Mouse (Mus musculus) erythroblast, embryonic 14.5 days (primary cell): ENCODE data around the gene Sapcd1. TPM values are rescaled to one million over a fixed set of nuclear protein-coding genes. Genes with fewer than 3 reads are reported as not detected.

Experiments
- H3K27me3 ChIP-seq: 2 replicates; pipeline ENCODE4 v1.6.1; 2012; ENCODE audit warnings: inconsistent platforms; ENCODE audit not compliant: control insufficient read depth
- H3K36me3 ChIP-seq: 2 replicates; pipeline ENCODE4 v1.6.1; 2012; ENCODE audit warnings: mild to moderate bottlenecking, inconsistent platforms; ENCODE audit not compliant: control insufficient read depth
- H3K4me1 ChIP-seq: 2 replicates; pipeline ENCODE4 v1.6.1; 2012; ENCODE audit warnings: inconsistent platforms; ENCODE audit not compliant: control insufficient read depth
- H3K4me3 ChIP-seq: replicated peaks from 2 replicates; pipeline ENCODE3; 2012; ENCODE audit warnings: moderate library complexity, mild to moderate bottlenecking, inconsistent platforms
- H3K9me3 ChIP-seq: 2 replicates; pipeline ENCODE4 v1.6.1; 2012; ENCODE audit warnings: low read length, inconsistent platforms, mixed read lengths; ENCODE audit not compliant: control insufficient read depth
- GATA1 ChIP-seq: IDR thresholded peaks from 2 replicates; pipeline ENCODE4 v1.6.1; 2012; ENCODE audit warnings: low read length, inconsistent platforms, mixed read lengths
- TAL1 ChIP-seq: IDR thresholded peaks from 3 replicates; pipeline ENCODE4 v1.6.1; 2012; ENCODE audit warnings: low read length, inconsistent platforms, mixed read lengths
- polyA plus RNA-seq: library from polyadenylated mRNA; stranded (reverse); fragments of >175 nt; gene quantifications from 2 replicates; pipeline ENCODE4 v1.2.3, GENCODE M21; 2012

The Sapcd1 gene
- polyA plus RNA-seq, 1 experiment, result 0.87 TPM

DNA sequence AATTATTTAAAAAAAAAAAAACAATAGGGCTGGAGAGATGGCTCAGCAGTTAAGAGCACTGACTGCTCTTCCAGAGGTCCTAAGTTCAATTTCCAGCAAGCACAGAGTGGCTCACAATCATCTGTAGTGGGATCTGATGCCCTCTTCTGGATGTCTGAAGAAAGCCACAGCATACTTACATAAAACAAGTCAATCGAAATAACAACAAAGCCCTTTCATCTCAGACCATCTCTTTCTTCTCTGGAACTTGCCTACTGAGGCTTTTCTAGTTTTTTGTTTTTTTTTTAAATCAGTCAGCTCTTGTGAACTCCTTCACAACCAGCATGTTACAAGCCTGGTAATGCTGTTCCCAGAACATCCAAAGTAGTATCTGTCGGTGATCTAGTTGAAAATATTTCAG is 47.2 kb downstream of the Sapcd1 start:
- TF ChIP-seq TAL1 (no peak), GATA1 (no peak)
- Histone ChIP-seq H3K36me3 (peaks cover 22% of the 10 kb centered on the region), H3K4me3 (peak overlapping the region; percentile 98)

DNA sequence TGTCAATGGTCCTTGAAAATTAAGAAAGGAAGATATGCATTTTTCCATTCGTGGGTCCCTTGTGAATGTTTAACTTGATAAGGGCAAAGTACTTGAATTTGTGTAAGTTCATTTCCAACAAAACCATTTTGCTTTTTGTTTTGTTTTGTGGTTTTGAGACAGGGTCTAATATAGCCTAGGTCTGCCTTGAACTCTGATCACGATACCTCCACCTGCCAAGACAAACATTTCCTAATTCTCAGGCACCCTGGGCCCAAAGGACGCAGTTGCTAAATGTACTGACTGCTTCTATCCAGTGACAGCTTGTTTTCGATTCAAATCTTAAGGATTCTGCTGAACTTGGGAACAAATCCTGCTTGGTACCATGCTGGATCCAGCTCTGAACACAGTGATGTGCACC is 48.2 kb downstream of the Sapcd1 start:
- Histone ChIP-seq H3K4me3 (no peak overlapping the region), H3K9me3 (peaks cover 4% of the 10 kb centered on the region; the same call in 1 of the 2 replicates), H3K4me1 (peaks cover 28% of the 10 kb centered on the region), H3K36me3 (peaks cover 12% of the 10 kb centered on the region), H3K27me3 (no peaks in the 10 kb centered on the region)
- no peak for TF ChIP-seq GATA1
- no peak for TF ChIP-seq TAL1

More for the DNA sequence above, 47.2 kb downstream of the Sapcd1 start:
- Histone ChIP-seq H3K27me3 (no peaks in the 10 kb centered on the region), H3K9me3 (peaks cover 4% of the 10 kb centered on the region; the same call in 1 of the 2 replicates), H3K4me1 (peaks cover 34% of the 10 kb centered on the region)

- no peak overlapping the region for H3K4me3 ChIP-seq
- H3K27me3 ChIP-seq, result peaks cover 8% of the 10 kb centered on the region
- TF ChIP-seq TAL1 (no peak), GATA1 (no peak)
- peaks cover 22% of the 10 kb centered on the region for H3K4me1 ChIP-seq
- H3K36me3 ChIP-seq, result peaks cover 6% of the 10 kb centered on the region
- peaks cover 4% of the 10 kb centered on the region; the same call in 1 of the 2 replicates for H3K9me3 ChIP-seq
Measured at GRCm38 (mm10) chr17:34978239-34978638, 49.6 kb downstream of the Sapcd1 start.

GRCm38 (mm10) chr17:34977000-34977399 is 50.8 kb downstream of the Sapcd1 start:
- peaks cover 19% of the 10 kb centered on the region for H3K27me3 ChIP-seq
- H3K4me3 ChIP-seq, result no peak overlapping the region
- peaks cover 6% of the 10 kb centered on the region for H3K36me3 ChIP-seq
- H3K4me1 ChIP-seq, result peaks cover 19% of the 10 kb centered on the region
- H3K9me3 ChIP-seq, result peaks cover 4% of the 10 kb centered on the region; the same call in 1 of the 2 replicates
- TF ChIP-seq TAL1 (no peak), GATA1 (no peak)

Other genes starting within 250 kb of the Sapcd1 start
- gene Cyp21a1, start 223.5 kb downstream of the Sapcd1 start, polyA plus RNA-seq, result not detected in 2 replicates
- 6.3 and 6.7 TPM in 2 replicates for gene Stk19, start 191.1 kb downstream of the Sapcd1 start, polyA plus RNA-seq
- 15.3 and 22.0 TPM in 2 replicates for gene Dxo, start 191.0 kb downstream of the Sapcd1 start, polyA plus RNA-seq
- gene Skiv2l, start 177.8 kb downstream of the Sapcd1 start, polyA plus RNA-seq, result 6.7 and 8.9 TPM in 2 replicates
- 30.9 and 32.9 TPM in 2 replicates for gene Nelfe, start 177.6 kb downstream of the Sapcd1 start, polyA plus RNA-seq
- gene Cfb, start 165.5 kb downstream of the Sapcd1 start, polyA plus RNA-seq, result 0.11 TPM in 1 of 2 replicates, not detected in the other
- 0.24 and 0.25 TPM in 2 replicates for gene Zbtb12, start 148.5 kb downstream of the Sapcd1 start, polyA plus RNA-seq
- gene Gm20547, start 146.0 kb downstream of the Sapcd1 start, polyA plus RNA-seq, result not detected in 2 replicates
- gene C2, start 129.8 kb downstream of the Sapcd1 start, polyA plus RNA-seq, result 0.13 and 0.17 TPM in 2 replicates
- 6.2 and 6.4 TPM in 2 replicates for gene Ehmt2, start 129.5 kb downstream of the Sapcd1 start, polyA plus RNA-seq
- gene Slc44a4, start 113.5 kb downstream of the Sapcd1 start, polyA plus RNA-seq, result not detected in 2 replicates
- gene Neu1, start 96.8 kb downstream of the Sapcd1 start, polyA plus RNA-seq, result 0.31 and 0.38 TPM in 2 replicates
- 408 and 454 TPM in 2 replicates for gene Hspa1b, start 68.8 kb downstream of the Sapcd1 start, polyA plus RNA-seq
- gene Gm20481, start 58.1 kb downstream of the Sapcd1 start, polyA plus RNA-seq, result not detected in 2 replicates
- gene Hspa1a, start 55.9 kb downstream of the Sapcd1 start, polyA plus RNA-seq, result 195 and 214 TPM in 2 replicates
- gene Hspa1l, start 55.3 kb downstream of the Sapcd1 start, polyA plus RNA-seq, result 0.04 TPM in 1 of 2 replicates, not detected in the other
- gene Lsm2, start 46.2 kb downstream of the Sapcd1 start, polyA plus RNA-seq, result 15.9 and 21.4 TPM in 2 replicates
- 41.7 and 44.9 TPM in 2 replicates for gene Vars, start 27.0 kb downstream of the Sapcd1 start, polyA plus RNA-seq
- 0.01 TPM in 2 replicates for gene Vwa7, start 11.4 kb downstream of the Sapcd1 start, polyA plus RNA-seq
- 0.90 and 1.3 TPM in 2 replicates for gene Msh5, start 18.7 kb upstream of the Sapcd1 start, polyA plus RNA-seq
- 5.1 and 6.0 TPM in 2 replicates for gene Clic1, start 21.9 kb upstream of the Sapcd1 start, polyA plus RNA-seq
- gene Ddah2, start 31.0 kb upstream of the Sapcd1 start, polyA plus RNA-seq, result 0.78 and 0.92 TPM in 2 replicates
- gene Ly6g6c, start 37.4 kb upstream of the Sapcd1 start, polyA plus RNA-seq, result not detected in 2 replicates
- 0.05 TPM in 1 of 2 replicates, not detected in the other for gene Mpig6b, start 38.2 kb upstream of the Sapcd1 start, polyA plus RNA-seq
- gene Ly6g6e, start 48.9 kb upstream of the Sapcd1 start, polyA plus RNA-seq, result not detected in 2 replicates
- not detected in 2 replicates for gene Ly6g6d, start 50.0 kb upstream of the Sapcd1 start, polyA plus RNA-seq
- 0.07 and 0.08 TPM in 2 replicates for gene Ly6g6f, start 57.6 kb upstream of the Sapcd1 start, polyA plus RNA-seq
- 10.1 and 10.3 TPM in 2 replicates for gene Abhd16a, start 61.2 kb upstream of the Sapcd1 start, polyA plus RNA-seq
- gene Ly6g5c, start 80.3 kb upstream of the Sapcd1 start, polyA plus RNA-seq, result not detected in 2 replicates
- 0.03 TPM in 1 of 2 replicates, not detected in the other for gene Ly6g5b, start 87.4 kb upstream of the Sapcd1 start, polyA plus RNA-seq
- 11.0 and 12.4 TPM in 2 replicates for gene Gpank1, start 93.4 kb upstream of the Sapcd1 start, polyA plus RNA-seq
- 10.2 and 11.2 TPM in 2 replicates for gene Csnk2b, start 94.0 kb upstream of the Sapcd1 start, polyA plus RNA-seq
- gene D17H6S53E, start 98.4 kb upstream of the Sapcd1 start, polyA plus RNA-seq, result 0.27 and 0.48 TPM in 2 replicates
- gene Apom, start 104.0 kb upstream of the Sapcd1 start, polyA plus RNA-seq, result 0.10 and 0.20 TPM in 2 replicates
- gene Bag6, start 107.2 kb upstream of the Sapcd1 start, polyA plus RNA-seq, result 88.8 and 102 TPM in 2 replicates
- gene Prrc2a, start 136.9 kb upstream of the Sapcd1 start, polyA plus RNA-seq, result 70.4 and 133 TPM in 2 replicates
- gene Aif1, start 148.1 kb upstream of the Sapcd1 start, polyA plus RNA-seq, result 0.27 TPM in 1 of 2 replicates, not detected in the other
- not detected in 2 replicates for gene Lst1, start 160.4 kb upstream of the Sapcd1 start, polyA plus RNA-seq
- 0.07 and 0.08 TPM in 2 replicates for gene Ltb, start 166.4 kb upstream of the Sapcd1 start, polyA plus RNA-seq
- gene Tnf, start 174.0 kb upstream of the Sapcd1 start, polyA plus RNA-seq, result 0.07 and 0.09 TPM in 2 replicates
- 0.03 TPM in 1 of 2 replicates, not detected in the other for gene Lta, start 177.3 kb upstream of the Sapcd1 start, polyA plus RNA-seq
- gene Gm16181, start 192.8 kb upstream of the Sapcd1 start, polyA plus RNA-seq, result not detected in 2 replicates
- gene Atp6v1g2, start 205.6 kb upstream of the Sapcd1 start, polyA plus RNA-seq, result 0.04 and 0.37 TPM in 2 replicates
- 1.6 TPM in 2 replicates for gene Nfkbil1, start 207.8 kb upstream of the Sapcd1 start, polyA plus RNA-seq
- gene Ddx39b, start 213.7 kb upstream of the Sapcd1 start, polyA plus RNA-seq, result 18.8 and 20.8 TPM in 2 replicates
- gene H2-D1, start 234.7 kb upstream of the Sapcd1 start, polyA plus RNA-seq, result 2.4 and 2.7 TPM in 2 replicates